Mouse (Mus musculus): ENCODE measurements around the gene Akr1a1.

The Akr1a1 gene

DNA sequence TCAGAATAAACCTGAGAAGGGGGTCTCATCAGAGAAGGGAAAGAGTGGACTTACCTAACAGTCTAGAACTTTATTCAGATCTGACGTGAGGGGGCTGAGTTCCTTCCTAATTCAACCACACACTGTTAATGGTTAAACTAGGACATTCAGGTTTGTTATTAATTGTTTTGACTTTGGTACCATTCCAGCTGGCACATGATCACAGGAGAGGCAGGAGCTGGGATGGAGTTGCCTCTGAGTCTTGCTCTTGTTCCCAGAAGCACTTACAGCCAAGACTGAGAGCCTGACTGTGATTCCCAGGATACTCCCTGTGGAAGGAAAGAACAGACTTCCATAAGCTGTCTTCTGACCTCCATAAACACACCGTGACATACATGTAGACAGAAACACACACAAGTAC lies 8.0 kb upstream of the Akr1a1 start:
- DNase-seq (ENCODE audit: low read depth) = no peak

DNA sequence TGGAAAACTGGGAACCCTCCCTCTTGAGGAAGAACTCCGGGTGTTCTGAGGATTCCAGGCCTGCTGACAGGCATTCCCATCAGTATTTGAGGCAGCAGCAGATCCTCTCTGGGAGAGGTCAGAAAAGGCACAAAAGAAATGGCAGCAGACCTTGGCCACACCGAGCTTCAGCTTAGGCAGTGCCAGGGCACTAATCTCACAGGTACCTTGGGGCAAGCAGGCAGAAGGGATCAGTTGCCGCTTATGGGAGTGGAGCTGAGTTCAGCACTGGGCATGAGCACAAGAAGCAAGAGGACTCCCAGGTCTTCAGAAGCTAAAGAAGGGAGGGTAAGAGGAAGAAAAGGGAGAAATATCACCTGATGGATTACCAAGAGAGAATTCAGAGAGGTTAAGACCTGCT lies 6.5 kb upstream of the Akr1a1 start:
- no peak for DNase-seq (ENCODE audit: low read depth)

DNA sequence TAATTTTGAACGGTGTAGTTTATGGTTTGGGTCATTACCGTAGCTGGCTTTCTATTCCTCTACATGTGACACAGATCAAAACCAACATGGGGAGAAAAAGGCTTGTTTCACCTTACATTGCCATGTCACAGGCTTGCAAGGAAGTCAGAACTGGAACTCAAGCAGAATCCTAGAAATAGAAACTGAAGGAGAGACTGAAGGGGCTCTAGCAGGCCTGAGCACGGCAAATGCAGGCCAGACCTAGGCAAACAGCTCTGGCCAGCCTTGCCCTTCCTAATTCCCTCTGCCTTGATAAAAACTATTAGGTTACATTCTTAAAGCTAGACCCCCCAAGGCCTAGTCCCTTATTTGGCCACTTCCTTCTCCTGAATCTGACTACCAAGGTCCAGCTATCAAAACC lies 4.2 kb upstream of the Akr1a1 start:
- DNase-seq (ENCODE audit: low read depth) = no peak

GRCm38 (mm10) chr4:116655100-116655499 lies 3.6 kb upstream of the Akr1a1 start:
- no peak for DNase-seq (ENCODE audit: low read depth)

GRCm38 (mm10) chr4:116653228-116653627 lies 1.7 kb upstream of the Akr1a1 start:
- DNase-seq (ENCODE audit: low read depth) = no peak

DNA sequence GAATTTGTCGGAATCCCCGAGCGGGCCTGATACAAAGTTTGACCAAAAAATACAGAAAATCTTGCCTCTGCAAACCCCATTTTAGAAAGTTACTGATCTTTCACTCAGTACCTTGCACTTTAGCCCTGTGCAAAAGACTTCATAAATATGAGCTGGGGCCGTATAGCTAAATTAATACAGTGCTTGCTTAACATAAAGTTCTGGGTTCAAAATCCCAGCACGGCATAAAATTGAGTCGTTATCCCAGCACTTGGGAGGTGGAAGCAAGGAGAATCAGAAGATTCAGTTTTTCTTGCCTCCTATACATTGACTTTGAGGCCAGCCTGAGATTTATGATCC lies 286 bp upstream of the Akr1a1 start:
- DNase-seq (ENCODE audit: low read depth) = no peak

- DNase-seq (ENCODE audit: low read depth) = no peak
Observed at GRCm38 (mm10) chr4:116650365-116650764, 1.1 kb downstream of the Akr1a1 start.

DNA sequence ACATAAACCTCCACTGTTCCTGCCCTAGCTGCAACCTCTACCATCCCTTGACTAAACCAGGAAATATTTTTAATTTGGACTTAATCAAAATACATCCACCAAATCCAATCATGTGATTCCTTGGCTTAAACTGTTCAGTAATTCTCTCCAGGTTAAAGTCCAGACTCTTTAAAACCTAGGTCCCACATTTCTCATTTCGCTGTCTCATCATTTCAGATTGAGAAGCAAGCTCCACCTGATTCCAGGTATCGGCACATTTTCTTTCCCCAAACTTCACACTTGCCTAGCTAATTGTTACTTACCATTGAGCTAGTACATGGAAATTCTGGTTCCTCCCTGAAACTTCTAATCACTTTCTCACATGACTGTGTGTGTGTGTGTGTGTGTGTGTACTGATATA lies 2.1 kb downstream of the Akr1a1 start:
- no peak for DNase-seq (ENCODE audit: low read depth)

- DNase-seq (ENCODE audit: low read depth) = no peak
Observed at GRCm38 (mm10) chr4:116645624-116646023, 5.9 kb downstream of the Akr1a1 start.

GRCm38 (mm10) chr4:116644326-116644725 lies 7.2 kb downstream of the Akr1a1 start:
- peak; percentile 59 for DNase-seq (ENCODE audit: low read depth)

GRCm38 (mm10) chr4:116642071-116642470 lies 9.4 kb downstream of the Akr1a1 start:
- no peak for DNase-seq (ENCODE audit: low read depth)

- no peak for DNase-seq (ENCODE audit: low read depth)
Observed at GRCm38 (mm10) chr4:116638821-116639220, 12.7 kb downstream of the Akr1a1 start.

DNA sequence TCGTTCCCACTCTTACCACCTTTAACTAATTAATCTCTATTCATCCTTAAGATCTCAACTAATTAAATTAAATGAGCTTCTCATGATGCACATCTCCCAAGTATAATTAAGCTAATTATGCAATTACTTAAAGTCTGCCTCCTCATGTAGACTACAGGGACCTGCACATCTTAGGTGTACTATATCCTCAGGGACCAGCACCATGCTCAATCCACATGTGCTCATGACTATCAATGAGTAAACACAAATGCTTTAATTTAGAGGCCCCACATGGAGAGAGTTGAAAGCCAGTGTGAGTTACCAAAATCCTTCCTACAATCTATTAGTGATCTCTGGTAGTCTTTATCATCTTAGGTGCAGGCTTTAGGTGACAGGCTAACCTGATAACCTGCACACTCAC lies 16.3 kb downstream of the Akr1a1 start:
- DNase-seq (ENCODE audit: low read depth) = no peak

- peak; percentile 95 for DNase-seq (ENCODE audit: low read depth)
Observed at GRCm38 (mm10) chr4:116627722-116628662, 23.5 kb downstream of the Akr1a1 start, which contains the start of gene Nasp. Nasp (minus strand) TSS chr4:116627941.

GRCm38 (mm10) chr4:116627359-116627716 lies 24.1 kb downstream of the Akr1a1 start:
- peak; percentile 98 for DNase-seq (ENCODE audit: low read depth)

- DNase-seq (ENCODE audit: low read depth) = peak; percentile 96
Observed at GRCm38 (mm10) chr4:116626658-116627358, 24.7 kb downstream of the Akr1a1 start.

- DNase-seq (ENCODE audit: low read depth) = no peak
Observed at GRCm38 (mm10) chr4:116624831-116625230, 26.6 kb downstream of the Akr1a1 start.

- peak; percentile 34 for DNase-seq (ENCODE audit: low read depth)
Observed at GRCm38 (mm10) chr4:116615237-116615636, 36.2 kb downstream of the Akr1a1 start.

- no peak for DNase-seq (ENCODE audit: low read depth)
Observed at GRCm38 (mm10) chr4:116612621-116613020, 38.9 kb downstream of the Akr1a1 start.

- peak; percentile 89 for DNase-seq (ENCODE audit: low read depth)
Observed at GRCm38 (mm10) chr4:116596978-116597881, 54.2 kb downstream of the Akr1a1 start.

GRCm38 (mm10) chr4:116596379-116596778 lies 55.1 kb downstream of the Akr1a1 start, which contains the start of gene Ccdc17:
Ccdc17 (plus strand) TSS chr4:116596654.
- DNase-seq (ENCODE audit: low read depth) = no peak

DNA sequence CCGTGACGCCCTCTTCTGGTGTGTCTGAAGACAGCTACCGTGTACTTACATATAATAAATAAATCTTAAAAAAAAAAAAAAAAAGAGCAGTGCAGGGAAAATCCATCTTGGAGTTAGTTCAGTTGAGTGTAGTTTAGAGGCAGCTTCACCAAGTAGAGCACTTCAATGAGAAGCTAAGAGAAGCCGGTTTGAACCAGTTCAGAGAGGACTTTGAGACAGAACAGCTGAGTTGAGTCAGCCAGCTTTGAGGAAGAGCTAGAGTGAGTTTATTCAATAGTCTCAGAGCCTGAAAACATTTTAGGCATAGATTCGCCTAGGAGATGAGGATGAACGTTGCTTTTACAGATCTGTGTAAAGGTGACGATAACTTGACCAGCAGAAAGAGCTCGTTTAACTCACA lies 55.7 kb downstream of the Akr1a1 start:
- DNase-seq (ENCODE audit: low read depth) = no peak

Data from induced T-regulatory cell, adult 2 months (primary cell).